Mouse (Mus musculus) urinary bladder, postnatal 10 days (tissue): Measurements from ENCODE around the gene Il17d.

ENCODE experiments used
- DNase-seq: peaks from one replicate; pipeline ENCODE4 v3.0.0; 2022; ENCODE audit warnings: low spot score

The Il17d gene

GRCm38 (mm10) chr14:57524671-57525387 lies at the start of gene Il17d:
Gene Il17d, plus strand, starts transcription at chr14:57524777.
- no peak for DNase-seq

GRCm38 (mm10) chr14:57475057-57475456 lies 49.5 kb upstream of the Il17d start:
- DNase-seq: no peak

GRCm38 (mm10) chr14:57482262-57482661 lies 42.3 kb upstream of the Il17d start:
- no peak for DNase-seq

- DNase-seq: no peak
These were observed 40.4 kb upstream of the Il17d start for GRCm38 (mm10) chr14:57484183-57484582.

GRCm38 (mm10) chr14:57489696-57490095 lies 34.9 kb upstream of the Il17d start:
- DNase-seq: no peak

- no peak for DNase-seq
These were observed 30.7 kb upstream of the Il17d start for GRCm38 (mm10) chr14:57493840-57494239.

GRCm38 (mm10) chr14:57503729-57504128 lies 20.8 kb upstream of the Il17d start:
- no peak for DNase-seq

GRCm38 (mm10) chr14:57509554-57509953 lies 15.0 kb upstream of the Il17d start:
- no peak for DNase-seq

GRCm38 (mm10) chr14:57515156-57515762 lies 9.3 kb upstream of the Il17d start:
- DNase-seq: no peak

GRCm38 (mm10) chr14:57517001-57517400 lies 7.6 kb upstream of the Il17d start:
- DNase-seq: no peak

GRCm38 (mm10) chr14:57523762-57524161 lies 815 bp upstream of the Il17d start:
- no peak for DNase-seq

- DNase-seq: no peak
These were observed 942 bp downstream of the Il17d start for GRCm38 (mm10) chr14:57525388-57526049.

GRCm38 (mm10) chr14:57526050-57526623 lies 1.6 kb downstream of the Il17d start:
- no peak for DNase-seq

- no peak for DNase-seq
These were observed 2.5 kb downstream of the Il17d start for GRCm38 (mm10) chr14:57527122-57527521.

GRCm38 (mm10) chr14:57527598-57527997 lies 3.0 kb downstream of the Il17d start:
- no peak for DNase-seq

GRCm38 (mm10) chr14:57529086-57529785 lies 4.7 kb downstream of the Il17d start:
- DNase-seq: no peak

GRCm38 (mm10) chr14:57529786-57530515 lies 5.4 kb downstream of the Il17d start:
- no peak for DNase-seq

- DNase-seq: no peak
These were observed 8.0 kb downstream of the Il17d start for GRCm38 (mm10) chr14:57532577-57532976.

- DNase-seq: no peak
These were observed 8.6 kb downstream of the Il17d start for GRCm38 (mm10) chr14:57533214-57533613.

- no peak for DNase-seq
These were observed 9.3 kb downstream of the Il17d start for GRCm38 (mm10) chr14:57533841-57534240.

GRCm38 (mm10) chr14:57534346-57534745 lies 9.8 kb downstream of the Il17d start:
- no peak for DNase-seq

- DNase-seq: no peak
These were observed 10.4 kb downstream of the Il17d start for GRCm38 (mm10) chr14:57534961-57535360.
